Mouse (Mus musculus) lung, postnatal 36 days (tissue): ENCODE data around the gene Angptl1.

Source experiments
- DNase-seq: peaks from one replicate; pipeline ENCODE4 v3.0.0; 2022; ENCODE audit warnings: mixed read lengths

Gene Angptl1

GRCm38 (mm10) chr1:156838177-156838576 is at the start of gene Angptl1:
Gene Angptl1 (plus strand): TSS chr1:156838562.
- no peak for DNase-seq

- no peak for DNase-seq
These were observed 48.4 kb upstream of the Angptl1 start for GRCm38 (mm10) chr1:156789844-156790490.

GRCm38 (mm10) chr1:156796251-156796650 is 42.1 kb upstream of the Angptl1 start:
- DNase-seq, result no peak

GRCm38 (mm10) chr1:156801276-156801675 is 37.1 kb upstream of the Angptl1 start:
- no peak for DNase-seq

- DNase-seq, result no peak
These were observed 30.0 kb upstream of the Angptl1 start for GRCm38 (mm10) chr1:156808332-156808731.

- DNase-seq, result no peak
These were observed 26.4 kb upstream of the Angptl1 start for GRCm38 (mm10) chr1:156811928-156812327.

- DNase-seq, result peak; percentile 28
These were observed 25.6 kb upstream of the Angptl1 start for GRCm38 (mm10) chr1:156812716-156813115.

- DNase-seq, result peak; percentile 50
These were observed 24.9 kb upstream of the Angptl1 start for GRCm38 (mm10) chr1:156813485-156813884.

- no peak for DNase-seq
These were observed 19.1 kb upstream of the Angptl1 start for GRCm38 (mm10) chr1:156819236-156819635.

- peak; percentile 50 for DNase-seq
These were observed 333 bp downstream of the Angptl1 start for GRCm38 (mm10) chr1:156838695-156839094.

GRCm38 (mm10) chr1:156841625-156842339 is 3.4 kb downstream of the Angptl1 start:
- DNase-seq, result no peak

- DNase-seq, result no peak
These were observed 8.7 kb downstream of the Angptl1 start for GRCm38 (mm10) chr1:156847098-156847497.

- no peak for DNase-seq
These were observed 14.0 kb downstream of the Angptl1 start for GRCm38 (mm10) chr1:156852409-156852808.

- no peak for DNase-seq
These were observed 14.5 kb downstream of the Angptl1 start for GRCm38 (mm10) chr1:156852872-156853271.

- DNase-seq, result no peak
These were observed 16.2 kb downstream of the Angptl1 start for GRCm38 (mm10) chr1:156854558-156854957.

GRCm38 (mm10) chr1:156856666-156857065 is 18.3 kb downstream of the Angptl1 start:
- no peak for DNase-seq

- DNase-seq, result no peak
These were observed 20.8 kb downstream of the Angptl1 start for GRCm38 (mm10) chr1:156859156-156859555.

- no peak for DNase-seq
These were observed 21.4 kb downstream of the Angptl1 start for GRCm38 (mm10) chr1:156859711-156860250.

- DNase-seq, result no peak
These were observed 21.9 kb downstream of the Angptl1 start for GRCm38 (mm10) chr1:156860266-156860665.

GRCm38 (mm10) chr1:156861475-156862043 is 23.2 kb downstream of the Angptl1 start:
- DNase-seq, result peak; percentile 46

- no peak for DNase-seq
These were observed 25.4 kb downstream of the Angptl1 start for GRCm38 (mm10) chr1:156863726-156864125.

GRCm38 (mm10) chr1:156864240-156864639 is 25.9 kb downstream of the Angptl1 start:
- DNase-seq, result no peak

GRCm38 (mm10) chr1:156870028-156870427 is 31.7 kb downstream of the Angptl1 start:
- no peak for DNase-seq

GRCm38 (mm10) chr1:156870616-156871015 is 32.3 kb downstream of the Angptl1 start:
- DNase-seq, result no peak
